Mouse (Mus musculus) testis, postnatal 14 days (tissue): ENCODE data around the gene Cdkl3.

Experiments
- DNase-seq: peaks from one replicate; pipeline ENCODE4 v3.0.0; 2021; ENCODE audit warnings: low spot score

The Cdkl3 gene

GRCm38 (mm10) chr11:52018217-52018616, 14.2 kb downstream of the Cdkl3 start:
- no peak for DNase-seq

GRCm38 (mm10) chr11:52032356-52032755, 28.3 kb downstream of the Cdkl3 start:
- DNase-seq = no peak

GRCm38 (mm10) chr11:52033953-52034352, 29.9 kb downstream of the Cdkl3 start:
- DNase-seq = no peak

GRCm38 (mm10) chr11:52035905-52036304, 31.9 kb downstream of the Cdkl3 start:
- DNase-seq = no peak

- DNase-seq = no peak
Observed at GRCm38 (mm10) chr11:52037659-52038058, 33.6 kb downstream of the Cdkl3 start.

- DNase-seq = no peak
Observed at GRCm38 (mm10) chr11:52043224-52043623, 39.2 kb downstream of the Cdkl3 start.

GRCm38 (mm10) chr11:52044156-52044555, 40.1 kb downstream of the Cdkl3 start:
- no peak for DNase-seq

GRCm38 (mm10) chr11:52046446-52047165, 42.6 kb downstream of the Cdkl3 start:
- DNase-seq = no peak

GRCm38 (mm10) chr11:52053371-52053770, 49.4 kb downstream of the Cdkl3 start:
- DNase-seq = no peak

- no peak for DNase-seq
Observed at GRCm38 (mm10) chr11:52054728-52055127, 50.7 kb downstream of the Cdkl3 start.

- no peak for DNase-seq
Observed at GRCm38 (mm10) chr11:52056198-52056597, 52.2 kb downstream of the Cdkl3 start.

- DNase-seq = no peak
Observed at GRCm38 (mm10) chr11:52059001-52059400, 55.0 kb downstream of the Cdkl3 start.

GRCm38 (mm10) chr11:52060315-52060714, 56.3 kb downstream of the Cdkl3 start:
- no peak for DNase-seq

GRCm38 (mm10) chr11:52062406-52062805, 58.4 kb downstream of the Cdkl3 start:
- no peak for DNase-seq

GRCm38 (mm10) chr11:52064398-52064797, 60.4 kb downstream of the Cdkl3 start:
- DNase-seq = no peak

GRCm38 (mm10) chr11:52065841-52066240, 61.8 kb downstream of the Cdkl3 start:
- no peak for DNase-seq

GRCm38 (mm10) chr11:52071768-52072167, 67.7 kb downstream of the Cdkl3 start:
- DNase-seq = no peak

- DNase-seq = no peak
Observed at GRCm38 (mm10) chr11:52073528-52074170, 69.6 kb downstream of the Cdkl3 start.

GRCm38 (mm10) chr11:52074626-52075470, 70.8 kb downstream of the Cdkl3 start:
- peak; percentile 31 for DNase-seq

- DNase-seq = no peak
Observed at GRCm38 (mm10) chr11:52075794-52076633, 72.0 kb downstream of the Cdkl3 start.

- DNase-seq = no peak
Observed at GRCm38 (mm10) chr11:52076742-52077352, 72.8 kb downstream of the Cdkl3 start.
